Mouse (Mus musculus) embryonic facial prominence, embryonic 10.5 days (tissue): ENCODE measurements at regions not wholly inside any gene's neighbourhood (a gene's known extent, or its start where the extent isn't known, plus 50 kb on each side); places are given as distances from the start of the nearest gene placed in this dataset.

ENCODE experiments used
- DNase-seq: peaks from one replicate; pipeline ENCODE4 v3.0.0-alpha.2; 2017; ENCODE audit warnings: low spot score
- H3K27ac ChIP-seq: fragments of 300-500 bp; sonication (generic); replicated peaks from 2 replicates; pipeline ENCODE4 v1.5.1; 2016; ENCODE audit warnings: mild to moderate bottlenecking
- H3K27me3 ChIP-seq: fragments of 300-500 bp; sonication (generic); replicated peaks from 2 replicates; pipeline ENCODE4 v1.6.1; 2016; ENCODE audit warnings: low read depth, mild to moderate bottlenecking; ENCODE audit not compliant: poor library complexity, severe bottlenecking
- H3K36me3 ChIP-seq: fragments of 300-500 bp; sonication (generic); replicated peaks from 2 replicates; pipeline ENCODE4 v1.6.1; 2016; ENCODE audit warnings: mild to moderate bottlenecking, moderate library complexity
- H3K4me1 ChIP-seq: fragments of 300-500 bp; sonication (generic); 2 replicates; pipeline ENCODE4 v1.6.1; 2016
- H3K4me3 ChIP-seq: fragments of 300-500 bp; sonication (generic); 2 replicates; pipeline ENCODE4 v1.5.1; 2016; ENCODE audit warnings: mild to moderate bottlenecking, moderate library complexity
- H3K9me3 ChIP-seq: fragments of 300-500 bp; sonication (generic); 2 replicates; pipeline ENCODE4 v1.6.1; 2016; ENCODE audit warnings: mild to moderate bottlenecking
- WGBS: fragments of 180-500 bp; shearing (Covaris S2); methylation state at CpG from one replicate; pipeline ENCODE4 v1.1.7; 2016; 5-methylcytosine and 5-hydroxymethylcytosine counted together

GRCm38 (mm10) chr16:92970587-92970986 lies 144.6 kb upstream of the Runx1 start:
- H3K36me3 ChIP-seq = no peaks in the 10 kb centered on the region

DNA sequence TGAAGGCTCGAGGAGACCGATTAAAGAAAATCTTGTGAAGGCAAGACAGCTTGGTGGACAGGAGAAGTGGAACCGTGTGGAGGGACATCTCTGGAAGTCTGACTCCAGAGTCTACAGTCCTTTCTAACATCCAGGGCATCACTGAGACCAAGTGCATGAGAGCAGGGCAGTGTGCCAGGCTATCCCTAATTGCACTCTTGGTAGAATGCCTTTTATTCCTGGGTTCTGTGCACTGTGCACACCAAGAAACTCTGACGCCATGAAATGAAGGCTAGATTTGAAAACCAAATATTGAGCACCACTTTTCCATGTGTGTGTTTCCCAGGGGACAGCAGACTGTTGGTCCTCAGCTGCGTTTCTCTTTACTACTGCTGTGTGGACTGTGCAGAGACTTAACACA lies 143.1 kb upstream of the Runx1 start:
- Histone ChIP-seq H3K36me3 (no peaks in the 10 kb centered on the region), H3K9me3 (no peaks in the 10 kb centered on the region), H3K27ac (no peak overlapping the region), H3K4me3 (no peak overlapping the region), H3K4me1 (no peaks in the 10 kb centered on the region), H3K27me3 (no peaks in the 10 kb centered on the region)
- no peak for DNase-seq
- 90% methylated on average over 5 of the region's 5 CpGs for WGBS

More at GRCm38 (mm10) chr16:92970587-92970986, 144.6 kb upstream of the Runx1 start:
- DNase-seq = no peak
- Histone ChIP-seq H3K27ac (no peak overlapping the region), H3K4me3 (no peak overlapping the region), H3K4me1 (no peaks in the 10 kb centered on the region), H3K27me3 (no peaks in the 10 kb centered on the region), H3K9me3 (no peaks in the 10 kb centered on the region)
- WGBS = 93% methylated on average over 2 of the region's 2 CpGs

GRCm38 (mm10) chr16:92966069-92966866 lies 140.3 kb upstream of the Runx1 start:
- Histone ChIP-seq H3K27me3 (no peaks in the 10 kb centered on the region), H3K4me3 (no peak overlapping the region), H3K27ac (no peak overlapping the region), H3K4me1 (no peaks in the 10 kb centered on the region), H3K36me3 (no peaks in the 10 kb centered on the region), H3K9me3 (no peaks in the 10 kb centered on the region)
- WGBS = 89% methylated on average over 10 of the region's 10 CpGs
- no peak for DNase-seq

DNA sequence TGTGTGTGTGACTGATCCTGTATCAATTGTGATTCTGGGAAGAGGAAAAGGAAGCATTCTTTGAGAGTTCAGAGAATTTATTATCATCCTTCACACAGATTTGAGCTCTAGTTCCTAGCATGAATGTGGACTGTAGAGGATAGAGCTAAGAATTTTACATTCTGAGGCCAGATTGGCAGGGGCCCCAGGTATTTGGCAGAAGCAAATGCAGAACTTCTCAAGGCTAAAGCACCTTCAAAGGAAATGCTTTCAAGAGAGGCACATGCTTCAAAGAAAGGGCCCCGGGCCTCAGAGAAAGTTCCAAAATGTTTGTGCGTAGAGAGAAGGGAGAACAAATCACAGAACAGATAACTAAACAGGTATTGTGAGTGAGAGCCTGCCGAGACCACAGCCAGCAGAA lies 139.7 kb upstream of the Runx1 start:
- Histone ChIP-seq H3K36me3 (no peaks in the 10 kb centered on the region), H3K27ac (no peak overlapping the region), H3K9me3 (no peaks in the 10 kb centered on the region), H3K4me3 (no peak overlapping the region), H3K27me3 (no peaks in the 10 kb centered on the region), H3K4me1 (no peaks in the 10 kb centered on the region)
- no peak for DNase-seq
- 80% methylated on average over 3 of the region's 3 CpGs for WGBS

- no peak for DNase-seq
- H3K4me3 ChIP-seq = no peak overlapping the region
- WGBS = 91% methylated on average over 4 of the region's 4 CpGs
- H3K36me3 ChIP-seq = no peaks in the 10 kb centered on the region
- H3K4me1 ChIP-seq = peaks cover 2% of the 10 kb centered on the region; the same call in 1 of the 2 replicates
- no peak overlapping the region for H3K27ac ChIP-seq
- H3K9me3 ChIP-seq = no peaks in the 10 kb centered on the region
- no peaks in the 10 kb centered on the region for H3K27me3 ChIP-seq
These were observed 137.6 kb upstream of the Runx1 start for GRCm38 (mm10) chr16:92963582-92963981.

DNA sequence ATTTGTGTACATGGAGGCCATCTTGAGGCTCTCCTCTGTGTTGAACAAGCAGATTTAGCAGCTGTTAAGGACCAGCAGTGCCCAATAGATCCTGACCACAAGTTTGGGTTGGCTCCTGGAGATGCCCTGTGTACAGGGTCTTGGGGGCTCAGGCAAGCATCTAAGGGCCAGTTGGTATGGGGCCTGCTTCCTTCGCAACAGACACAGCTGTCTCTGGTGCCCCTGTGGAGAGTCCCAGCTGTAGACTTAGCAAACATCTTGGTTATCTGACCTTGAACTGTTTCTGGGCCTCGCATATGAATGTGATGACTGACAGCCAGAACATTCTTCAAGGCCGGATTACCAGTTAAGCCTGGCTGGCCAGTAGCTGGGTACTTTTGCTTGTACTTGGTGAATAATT lies 135.4 kb upstream of the Runx1 start:
- H3K36me3 ChIP-seq = no peaks in the 10 kb centered on the region
- no peak overlapping the region for H3K27ac ChIP-seq
- no peak for DNase-seq
- H3K9me3 ChIP-seq = no peaks in the 10 kb centered on the region
- peaks cover 8% of the 10 kb centered on the region; the same call in 1 of the 2 replicates for H3K4me1 ChIP-seq
- WGBS = 75% methylated on average over 3 of the region's 3 CpGs
- no peak overlapping the region for H3K4me3 ChIP-seq
- H3K27me3 ChIP-seq = no peaks in the 10 kb centered on the region

- H3K27me3 ChIP-seq = no peaks in the 10 kb centered on the region
- H3K4me1 ChIP-seq = peaks cover 9% of the 10 kb centered on the region
- no peaks in the 10 kb centered on the region for H3K36me3 ChIP-seq
- 75% methylated on average over 7 of the region's 7 CpGs for WGBS
- H3K9me3 ChIP-seq = no peaks in the 10 kb centered on the region
- H3K27ac ChIP-seq = no peak overlapping the region
- DNase-seq = no peak
- no peak overlapping the region for H3K4me3 ChIP-seq
These were observed 134.8 kb upstream of the Runx1 start for GRCm38 (mm10) chr16:92960740-92961139.

DNA sequence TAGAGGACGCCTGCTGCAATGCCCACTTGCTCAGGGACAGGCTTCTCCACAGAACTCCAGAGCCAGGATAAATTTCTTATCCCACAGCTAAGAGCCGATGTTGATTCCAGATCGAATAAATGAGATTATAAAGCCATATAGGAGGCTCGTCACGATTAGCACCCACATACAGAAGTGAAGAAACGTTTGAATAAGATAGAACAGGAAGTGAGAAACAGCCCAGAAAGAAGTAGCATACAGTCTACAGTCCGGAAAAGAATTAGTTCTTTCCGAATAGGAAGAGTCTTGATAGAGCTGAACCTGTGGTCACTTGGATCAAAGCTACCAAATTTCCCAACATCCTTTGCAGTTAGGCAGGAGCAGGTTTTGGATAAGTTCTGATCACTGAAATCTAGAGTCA lies 133.0 kb upstream of the Runx1 start:
- no peak for DNase-seq
- Histone ChIP-seq H3K27me3 (no peaks in the 10 kb centered on the region), H3K4me3 (no peak overlapping the region), H3K4me1 (peaks cover 27% of the 10 kb centered on the region), H3K9me3 (no peaks in the 10 kb centered on the region), H3K36me3 (no peaks in the 10 kb centered on the region), H3K27ac (no peak overlapping the region)
- 90% methylated on average over 8 of the region's 8 CpGs for WGBS

DNA sequence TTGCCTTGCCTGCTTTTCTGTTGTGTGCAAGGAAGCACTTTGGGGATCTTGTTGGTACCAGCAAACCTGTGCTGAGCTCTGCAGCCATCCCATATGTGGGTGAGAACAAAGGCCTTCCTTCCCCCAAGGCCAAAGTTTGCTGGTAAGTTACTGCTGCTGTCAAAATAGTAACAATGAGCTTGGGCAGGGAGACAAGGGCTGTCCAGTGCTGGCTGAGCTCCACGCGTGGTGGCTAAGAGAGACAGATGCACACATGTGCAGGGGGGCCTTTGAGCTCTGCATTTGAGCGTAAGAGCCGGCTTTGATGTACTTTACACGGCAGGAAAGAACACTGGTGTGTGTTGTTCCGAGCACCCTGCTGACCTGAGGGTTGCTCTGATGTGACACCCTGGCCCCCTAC lies 132.2 kb upstream of the Runx1 start:
- no peaks in the 10 kb centered on the region for H3K36me3 ChIP-seq
- no peaks in the 10 kb centered on the region for H3K9me3 ChIP-seq
- 75% methylated on average over 6 of the region's 6 CpGs for WGBS
- H3K4me1 ChIP-seq = peaks cover 32% of the 10 kb centered on the region
- DNase-seq = no peak
- no peak overlapping the region; the same call in 1 of the 2 replicates for H3K27ac ChIP-seq
- H3K4me3 ChIP-seq = no peak overlapping the region
- H3K27me3 ChIP-seq = no peaks in the 10 kb centered on the region

GRCm38 (mm10) chr16:92955508-92955907 lies 129.6 kb upstream of the Runx1 start:
- H3K4me3 ChIP-seq = no peak overlapping the region

GRCm38 (mm10) chr16:92955087-92955486 lies 129.1 kb upstream of the Runx1 start:
- Histone ChIP-seq H3K9me3 (no peaks in the 10 kb centered on the region), H3K27me3 (no peaks in the 10 kb centered on the region), H3K27ac (peak overlapping the region; percentile 66), H3K4me1 (peaks cover 32% of the 10 kb centered on the region), H3K4me3 (no peak overlapping the region), H3K36me3 (no peaks in the 10 kb centered on the region)
- WGBS = 99% methylated on average over 4 of the region's 4 CpGs
- no peak for DNase-seq

More at GRCm38 (mm10) chr16:92955508-92955907, 129.6 kb upstream of the Runx1 start:
- Histone ChIP-seq H3K4me1 (peaks cover 32% of the 10 kb centered on the region), H3K27ac (peak overlapping the region; percentile 66), H3K27me3 (no peaks in the 10 kb centered on the region), H3K9me3 (no peaks in the 10 kb centered on the region), H3K36me3 (no peaks in the 10 kb centered on the region)
- no peak for DNase-seq
- 64% methylated on average over 5 of the region's 5 CpGs for WGBS

- Histone ChIP-seq H3K27ac (peak overlapping the region; percentile 66), H3K4me1 (peaks cover 32% of the 10 kb centered on the region), H3K36me3 (no peaks in the 10 kb centered on the region), H3K27me3 (no peaks in the 10 kb centered on the region), H3K9me3 (no peaks in the 10 kb centered on the region), H3K4me3 (no peak overlapping the region)
- peak; percentile 34 for DNase-seq
- WGBS = 58% methylated on average over 11 of the region's 11 CpGs
These were observed 128.1 kb upstream of the Runx1 start for GRCm38 (mm10) chr16:92953936-92954654.
